Mouse (Mus musculus): ENCODE data around the gene Pgk1. TPM values are rescaled to one million over a fixed set of nuclear protein-coding genes. Genes with fewer than 3 reads are reported as not detected.
A peak's percentile ranks its signal among the peaks of the same experiment; 100 is the strongest.

The Pgk1 gene
- 660 and 731 TPM in 2 replicates for polyA plus RNA-seq (2015; fragmentation: Nextera tagmentation; extraction: Ambion mirVana)

- Histone ChIP-seq H3K27ac (replicated peaks) (peak within 1 kb of the TSS; percentile 94), H3K4me1 (peaks cover 19% of the 10 kb centered on the region), H3K4me3 (peak within 1 kb of the TSS; percentile 61), H3K9ac (peak within 1 kb of the TSS; percentile 80), H3K36me3 (peaks cover 8% of the 10 kb centered on the region; the same call in 1 of the 2 replicates), H3K27me3 (replicated peaks) (no peaks in the 10 kb centered on the region), H3K9me3 (no peaks in the 10 kb centered on the region), H3K4me2 (peak within 1 kb of the TSS; percentile 69)
- WGBS, result 9% methylated on average over 55 of the region's 55 CpGs
- peak; percentile 93 for ATAC-seq (ENCODE audit: extremely low read depth, insufficient number of reproducible peaks, low FRiP score, low TSS enrichment)
Measured at GRCm38 (mm10) chrX:106186713-106187649, at the start of gene Pgk1. TSS of gene Pgk1 (plus strand) at chrX:106187100.

DNA sequence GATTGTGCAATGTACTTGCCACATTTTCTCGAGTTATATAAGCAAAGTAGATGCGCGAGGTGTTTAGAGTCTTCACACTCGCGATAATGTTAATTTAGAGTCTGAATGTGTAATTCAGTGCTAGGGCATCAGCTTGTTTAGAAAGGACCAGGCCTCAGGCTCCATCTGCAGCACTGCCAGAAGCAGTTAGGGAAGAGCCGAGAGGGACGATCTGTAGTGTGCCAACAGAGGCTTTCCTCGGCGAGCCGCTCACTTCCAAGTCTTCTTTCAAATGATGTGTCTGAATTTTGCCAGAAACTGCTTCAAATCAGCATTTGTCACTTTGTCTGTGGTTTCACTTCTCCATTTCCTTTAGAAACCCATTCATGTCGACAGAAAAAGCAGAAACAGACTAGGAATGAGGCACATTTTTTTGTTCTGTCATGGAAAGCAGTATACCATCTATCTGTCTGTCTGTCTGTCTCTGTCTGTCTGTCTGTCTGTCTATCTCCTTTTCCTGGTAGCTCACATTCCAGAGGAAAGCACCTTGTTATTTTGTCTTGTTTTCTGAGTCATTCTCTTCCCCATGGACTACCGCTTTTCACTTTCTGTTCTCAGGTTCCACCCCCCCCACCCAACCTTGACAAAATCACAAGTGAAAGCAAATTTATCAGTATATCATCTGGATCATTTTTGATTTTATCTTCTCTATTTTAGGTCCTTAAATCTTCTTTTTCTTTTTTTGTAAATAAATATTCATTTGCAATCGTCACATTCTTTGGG is 47.4 kb upstream of the Pgk1 start:
- Histone ChIP-seq H3K4me1 (no peaks in the 10 kb centered on the region), H3K9me3 (no peaks in the 10 kb centered on the region), H3K27me3 (replicated peaks) (no peaks in the 10 kb centered on the region), H3K4me2 (no peak overlapping the region), H3K36me3 (no peaks in the 10 kb centered on the region), H3K9ac (no peak overlapping the region), H3K4me3 (no peak overlapping the region), H3K27ac (replicated peaks) (no peak overlapping the region)
- 71% methylated on average over 13 of the region's 13 CpGs for WGBS
- ATAC-seq (ENCODE audit: extremely low read depth, insufficient number of reproducible peaks, low FRiP score, low TSS enrichment), result no peak

DNA sequence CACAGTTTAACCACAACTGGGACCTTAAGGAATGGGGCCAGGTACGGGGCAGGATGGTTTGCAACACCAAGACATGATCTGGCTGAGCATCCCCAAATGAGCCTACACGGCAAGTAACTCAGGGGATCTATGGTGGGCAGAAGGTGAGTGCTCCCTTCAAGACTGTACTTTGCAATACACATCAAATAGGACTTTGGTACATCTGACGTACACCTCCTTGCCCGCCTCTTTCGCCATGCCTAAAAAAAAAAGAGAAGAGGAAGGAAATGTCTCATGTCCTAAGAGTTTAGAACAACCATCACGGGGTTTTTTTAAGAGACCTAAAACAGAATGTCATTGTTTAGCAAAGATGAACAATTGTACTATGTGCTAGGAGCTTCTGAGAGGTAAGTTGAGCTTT is 44.0 kb upstream of the Pgk1 start, which contains the start of gene Tlr13:
TSS of gene Tlr13 (plus strand) at position 269 of the 400 bp plus-strand sequence.
- ATAC-seq (ENCODE audit: extremely low read depth, insufficient number of reproducible peaks, low FRiP score, low TSS enrichment), result no peak

DNA sequence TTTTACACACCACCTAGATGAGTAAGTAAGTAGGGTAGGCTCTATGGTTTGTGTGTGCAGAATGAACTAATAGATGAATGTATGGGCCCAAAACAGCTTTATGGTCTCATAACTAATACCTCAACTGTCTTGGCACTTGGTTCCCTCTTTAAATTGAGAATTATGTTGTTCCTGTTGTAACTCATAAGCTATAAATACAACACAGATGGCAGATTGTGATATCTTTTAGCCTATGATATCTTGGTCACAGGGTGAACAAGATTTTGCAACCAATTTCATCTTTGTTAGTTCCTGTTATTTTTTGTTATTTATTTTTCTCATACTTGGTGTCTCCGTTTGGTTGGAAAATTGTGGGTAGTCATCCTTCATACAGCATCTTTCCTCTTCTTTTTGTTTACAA is 38.7 kb upstream of the Pgk1 start:
- 92% methylated on average over 1 of the region's 1 CpGs for WGBS
- no peaks in the 10 kb centered on the region for H3K27me3 ChIP-seq (replicated peaks)
- no peak overlapping the region for H3K9ac ChIP-seq
- no peak for ATAC-seq (ENCODE audit: extremely low read depth, insufficient number of reproducible peaks, low FRiP score, low TSS enrichment)
- no peaks in the 10 kb centered on the region for H3K9me3 ChIP-seq
- no peak overlapping the region for H3K4me2 ChIP-seq
- H3K27ac ChIP-seq (replicated peaks), result no peak overlapping the region
- H3K4me3 ChIP-seq, result no peak overlapping the region
- no peaks in the 10 kb centered on the region for H3K4me1 ChIP-seq
- H3K36me3 ChIP-seq, result no peaks in the 10 kb centered on the region

More for the DNA sequence above, 44.0 kb upstream of the Pgk1 start, which contains the start of gene Tlr13:
- H3K27me3 ChIP-seq (replicated peaks), result no peaks in the 10 kb centered on the region
- no peak within 1 kb of the TSS for H3K27ac ChIP-seq (replicated peaks)
- no peaks in the 10 kb centered on the region for H3K36me3 ChIP-seq
- H3K9ac ChIP-seq, result no peak within 1 kb of the TSS
- H3K4me3 ChIP-seq, result no peak within 1 kb of the TSS
- no peak within 1 kb of the TSS for H3K4me2 ChIP-seq
- no peaks in the 10 kb centered on the region for H3K4me1 ChIP-seq
- 75% methylated on average over 6 of the region's 6 CpGs for WGBS
- no peaks in the 10 kb centered on the region for H3K9me3 ChIP-seq

GRCm38 (mm10) chrX:106149460-106149859 is 37.4 kb upstream of the Pgk1 start:
- Histone ChIP-seq H3K9me3 (no peaks in the 10 kb centered on the region), H3K36me3 (no peaks in the 10 kb centered on the region), H3K4me3 (no peak overlapping the region), H3K4me2 (no peak overlapping the region), H3K9ac (no peak overlapping the region), H3K27ac (replicated peaks) (no peak overlapping the region), H3K27me3 (replicated peaks) (no peaks in the 10 kb centered on the region), H3K4me1 (no peaks in the 10 kb centered on the region; the same call in 1 of the 2 replicates)
- no peak for ATAC-seq (ENCODE audit: extremely low read depth, insufficient number of reproducible peaks, low FRiP score, low TSS enrichment)
- 57% methylated on average over 3 of the region's 3 CpGs for WGBS

- Histone ChIP-seq H3K36me3 (no peaks in the 10 kb centered on the region), H3K9me3 (no peaks in the 10 kb centered on the region), H3K4me1 (no peaks in the 10 kb centered on the region; the same call in 1 of the 2 replicates), H3K27ac (replicated peaks) (no peak overlapping the region), H3K27me3 (replicated peaks) (no peaks in the 10 kb centered on the region), H3K4me2 (no peak overlapping the region), H3K9ac (no peak overlapping the region), H3K4me3 (no peak overlapping the region)
- ATAC-seq (ENCODE audit: extremely low read depth, insufficient number of reproducible peaks, low FRiP score, low TSS enrichment), result no peak
Measured at GRCm38 (mm10) chrX:106154180-106154586, 32.7 kb upstream of the Pgk1 start.

- Histone ChIP-seq H3K9ac (no peak overlapping the region), H3K4me3 (no peak overlapping the region), H3K9me3 (no peaks in the 10 kb centered on the region), H3K4me1 (no peaks in the 10 kb centered on the region; the same call in 1 of the 2 replicates), H3K36me3 (no peaks in the 10 kb centered on the region), H3K27me3 (replicated peaks) (no peaks in the 10 kb centered on the region), H3K27ac (replicated peaks) (no peak overlapping the region), H3K4me2 (no peak overlapping the region)
- ATAC-seq (ENCODE audit: extremely low read depth, insufficient number of reproducible peaks, low FRiP score, low TSS enrichment), result no peak
- 65% methylated on average over 4 of the region's 4 CpGs for WGBS
Measured at GRCm38 (mm10) chrX:106155892-106156291, 31.0 kb upstream of the Pgk1 start.

GRCm38 (mm10) chrX:106163995-106164394 is 22.9 kb upstream of the Pgk1 start:
- no peaks in the 10 kb centered on the region for H3K4me1 ChIP-seq
- H3K27ac ChIP-seq (replicated peaks), result no peak overlapping the region
- no peak for ATAC-seq (ENCODE audit: extremely low read depth, insufficient number of reproducible peaks, low FRiP score, low TSS enrichment)
- H3K4me3 ChIP-seq, result no peak overlapping the region
- WGBS, result 43% methylated on average over 5 of the region's 5 CpGs
- no peak overlapping the region for H3K9ac ChIP-seq
- H3K27me3 ChIP-seq (replicated peaks), result no peaks in the 10 kb centered on the region
- H3K9me3 ChIP-seq, result no peaks in the 10 kb centered on the region
- no peaks in the 10 kb centered on the region for H3K36me3 ChIP-seq
- H3K4me2 ChIP-seq, result no peak overlapping the region

- Histone ChIP-seq H3K36me3 (no peaks in the 10 kb centered on the region), H3K27ac (replicated peaks) (no peak overlapping the region), H3K27me3 (replicated peaks) (no peaks in the 10 kb centered on the region), H3K4me3 (no peak overlapping the region), H3K9me3 (no peaks in the 10 kb centered on the region), H3K9ac (no peak overlapping the region), H3K4me1 (no peaks in the 10 kb centered on the region), H3K4me2 (no peak overlapping the region)
- WGBS, result 65% methylated on average over 5 of the region's 5 CpGs
- ATAC-seq (ENCODE audit: extremely low read depth, insufficient number of reproducible peaks, low FRiP score, low TSS enrichment), result no peak
Measured at GRCm38 (mm10) chrX:106164555-106164954, 22.3 kb upstream of the Pgk1 start.

GRCm38 (mm10) chrX:106165089-106165488 is 21.8 kb upstream of the Pgk1 start:
- H3K4me2 ChIP-seq, result no peak overlapping the region
- no peaks in the 10 kb centered on the region for H3K36me3 ChIP-seq
- no peak overlapping the region for H3K9ac ChIP-seq
- 78% methylated on average over 1 of the region's 1 CpGs for WGBS
- no peak overlapping the region for H3K4me3 ChIP-seq
- H3K9me3 ChIP-seq, result no peaks in the 10 kb centered on the region
- no peak for ATAC-seq (ENCODE audit: extremely low read depth, insufficient number of reproducible peaks, low FRiP score, low TSS enrichment)
- H3K4me1 ChIP-seq, result no peaks in the 10 kb centered on the region
- H3K27ac ChIP-seq (replicated peaks), result no peak overlapping the region
- no peaks in the 10 kb centered on the region for H3K27me3 ChIP-seq (replicated peaks)

- Histone ChIP-seq H3K36me3 (no peaks in the 10 kb centered on the region), H3K27ac (replicated peaks) (no peak overlapping the region), H3K27me3 (replicated peaks) (no peaks in the 10 kb centered on the region), H3K4me3 (peak overlapping the region; percentile 45), H3K4me2 (peak overlapping the region; percentile 61), H3K9ac (peak overlapping the region; percentile 63), H3K9me3 (no peaks in the 10 kb centered on the region), H3K4me1 (no peaks in the 10 kb centered on the region)
- ATAC-seq (ENCODE audit: extremely low read depth, insufficient number of reproducible peaks, low FRiP score, low TSS enrichment), result no peak
- 13% methylated on average over 18 of the region's 18 CpGs for WGBS
Measured at GRCm38 (mm10) chrX:106171106-106171852, 15.6 kb upstream of the Pgk1 start.

Data from heart, embryonic 13.5 days (tissue).